Mouse (Mus musculus) lung, embryonic 16.5 days (tissue): ENCODE results near the gene Tjp1. TPM values are rescaled to one million over a fixed set of nuclear protein-coding genes. Genes with fewer than 3 reads are reported as not detected.
A peak's percentile ranks its signal among the peaks of the same experiment; 100 is the strongest.

Experiments used
- ATAC-seq: fragments of 200-750 bp; cut with Nextera tagmentation; 2 replicates; pipeline ENCODE4 v1.8.0; 2017; ENCODE audit warnings: low read depth, mild to moderate bottlenecking, moderate library complexity
- H3K27ac ChIP-seq: fragments of 300-500 bp; sonication (generic); 2 replicates; pipeline ENCODE4 v1.5.1; 2014; ENCODE audit warnings: mild to moderate bottlenecking, control low read depth, low read length
- H3K27me3 ChIP-seq: fragments of 300-500 bp; sonication (generic); 2 replicates; pipeline ENCODE4 v1.6.1; 2014; ENCODE audit warnings: low read depth, low read length, mixed read lengths; ENCODE audit not compliant: control insufficient read depth, insufficient read depth
- H3K36me3 ChIP-seq: fragments of 300-500 bp; sonication (generic); 2 replicates; pipeline ENCODE4 v1.6.1; 2014; ENCODE audit warnings: low read length; ENCODE audit not compliant: control insufficient read depth, insufficient read depth
- H3K4me1 ChIP-seq: fragments of 300-500 bp; sonication (generic); replicated peaks from 2 replicates; pipeline ENCODE4 v1.6.1; 2014; ENCODE audit warnings: low read length, mixed read lengths; ENCODE audit not compliant: control insufficient read depth, insufficient read depth
- H3K4me2 ChIP-seq: fragments of 300-500 bp; sonication (generic); 2 replicates; pipeline ENCODE4 v1.6.1; 2014; ENCODE audit warnings: low read depth, low read length, control low read depth
- H3K4me3 ChIP-seq: fragments of 300-500 bp; sonication (generic); 2 replicates; pipeline ENCODE4 v1.5.1; 2014; ENCODE audit warnings: mild to moderate bottlenecking, low read length, control low read depth
- H3K9ac ChIP-seq: fragments of 300-500 bp; sonication (generic); 2 replicates; pipeline ENCODE4 v1.6.1; 2014; ENCODE audit warnings: low read length, control low read depth
- H3K9me3 ChIP-seq: fragments of 300-500 bp; sonication (generic); 2 replicates; pipeline ENCODE4 v1.6.1; 2016; ENCODE audit warnings: low read length; ENCODE audit not compliant: control insufficient read depth
- WGBS: fragments of 180-500 bp; shearing (Covaris S2); extraction: QIAGEN DNeasy Blood & Tissue Kit; methylation state at CpG from one replicate; pipeline ENCODE4 v1.1.7; 2014; 5-methylcytosine and 5-hydroxymethylcytosine counted together
- polyA plus RNA-seq: library from polyadenylated mRNA; unstranded; fragments of >200 nt; fragmentation: Nextera tagmentation; extraction: Ambion mirVana; gene quantifications from 2 replicates; pipeline ENCODE4 v1.2.1, GENCODE M21; 2015

Tjp1 gene
- polyA plus RNA-seq, 1 experiment from 2014 or later, result 41.1 TPM

GRCm38 (mm10) chr7:65296675-65297589, 230.6 kb downstream of the Tjp1 start:
- Histone ChIP-seq H3K27me3 (no peaks in the 10 kb centered on the region), H3K36me3 (peaks cover 40% of the 10 kb centered on the region), H3K9ac (no peak overlapping the region), H3K4me3 (no peak overlapping the region), H3K4me2 (no peak overlapping the region), H3K4me1 (no peaks in the 10 kb centered on the region), H3K9me3 (no peaks in the 10 kb centered on the region), H3K27ac (no peak overlapping the region)
- no peak for ATAC-seq
- WGBS, result 86% methylated on average over 6 of the region's 6 CpGs

- H3K4me3 ChIP-seq, result no peak overlapping the region
- no peak for ATAC-seq
- H3K27ac ChIP-seq, result no peak overlapping the region
- no peaks in the 10 kb centered on the region for H3K4me1 ChIP-seq
- WGBS, result 59% methylated on average over 16 of the region's 16 CpGs
- H3K4me2 ChIP-seq, result no peak overlapping the region
- no peaks in the 10 kb centered on the region for H3K9me3 ChIP-seq
- no peaks in the 10 kb centered on the region for H3K27me3 ChIP-seq
- no peak overlapping the region for H3K9ac ChIP-seq
- H3K36me3 ChIP-seq, result no peaks in the 10 kb centered on the region
Measured at GRCm38 (mm10) chr7:65282886-65283285, 244.7 kb downstream of the Tjp1 start.

GRCm38 (mm10) chr7:65281960-65282359, 245.6 kb downstream of the Tjp1 start:
- ATAC-seq, result no peak
- 71% methylated on average over 3 of the region's 3 CpGs for WGBS
- no peak overlapping the region for H3K4me3 ChIP-seq

GRCm38 (mm10) chr7:65280944-65281912, 246.4 kb downstream of the Tjp1 start:
- WGBS, result 54% methylated on average over 10 of the region's 10 CpGs
- Histone ChIP-seq H3K4me3 (no peak overlapping the region), H3K9me3 (no peaks in the 10 kb centered on the region), H3K36me3 (no peaks in the 10 kb centered on the region), H3K4me2 (no peak overlapping the region), H3K4me1 (no peaks in the 10 kb centered on the region), H3K9ac (no peak overlapping the region), H3K27me3 (no peaks in the 10 kb centered on the region), H3K27ac (no peak overlapping the region)
- peak; percentile 77 for ATAC-seq

More at GRCm38 (mm10) chr7:65281960-65282359, 245.6 kb downstream of the Tjp1 start:
- no peak overlapping the region for H3K27ac ChIP-seq
- no peak overlapping the region for H3K4me2 ChIP-seq
- H3K9ac ChIP-seq, result no peak overlapping the region
- no peaks in the 10 kb centered on the region for H3K27me3 ChIP-seq
- H3K36me3 ChIP-seq, result no peaks in the 10 kb centered on the region
- no peaks in the 10 kb centered on the region for H3K9me3 ChIP-seq
- no peaks in the 10 kb centered on the region for H3K4me1 ChIP-seq

- Histone ChIP-seq H3K27me3 (no peaks in the 10 kb centered on the region), H3K4me2 (no peak overlapping the region), H3K27ac (no peak overlapping the region), H3K4me3 (no peak overlapping the region), H3K9me3 (no peaks in the 10 kb centered on the region), H3K36me3 (no peaks in the 10 kb centered on the region), H3K9ac (no peak overlapping the region), H3K4me1 (no peaks in the 10 kb centered on the region)
- ATAC-seq, result no peak
- WGBS, result 46% methylated on average over 13 of the region's 13 CpGs
Measured at GRCm38 (mm10) chr7:65279277-65279676, 248.3 kb downstream of the Tjp1 start.

GRCm38 (mm10) chr7:65275761-65276160, 251.8 kb downstream of the Tjp1 start:
- H3K4me1 ChIP-seq, result no peaks in the 10 kb centered on the region
- no peaks in the 10 kb centered on the region for H3K27me3 ChIP-seq
- H3K9me3 ChIP-seq, result no peaks in the 10 kb centered on the region
- no peak overlapping the region for H3K9ac ChIP-seq
- no peaks in the 10 kb centered on the region for H3K36me3 ChIP-seq
- no peak for ATAC-seq
- no peak overlapping the region for H3K4me2 ChIP-seq
- 79% methylated on average over 4 of the region's 4 CpGs for WGBS
- no peak overlapping the region for H3K27ac ChIP-seq
- H3K4me3 ChIP-seq, result no peak overlapping the region

- Histone ChIP-seq H3K4me3 (no peak overlapping the region), H3K27me3 (no peaks in the 10 kb centered on the region), H3K36me3 (no peaks in the 10 kb centered on the region), H3K9ac (no peak overlapping the region), H3K9me3 (no peaks in the 10 kb centered on the region), H3K27ac (no peak overlapping the region), H3K4me1 (no peaks in the 10 kb centered on the region), H3K4me2 (no peak overlapping the region)
- ATAC-seq, result no peak
- whole genome bisulfite sequencing, result 77% methylated on average over 5 of the region's 5 CpGs
Measured at GRCm38 (mm10) chr7:65274216-65274615, 253.4 kb downstream of the Tjp1 start.

GRCm38 (mm10) chr7:65249656-65250055, 277.9 kb downstream of the Tjp1 start:
- Histone ChIP-seq H3K4me2 (no peak overlapping the region), H3K36me3 (no peaks in the 10 kb centered on the region), H3K9ac (no peak overlapping the region), H3K27ac (no peak overlapping the region), H3K4me1 (no peaks in the 10 kb centered on the region), H3K27me3 (no peaks in the 10 kb centered on the region), H3K9me3 (peaks cover 1% of the 10 kb centered on the region; the same call in 1 of the 2 replicates), H3K4me3 (no peak overlapping the region)
- 47% methylated on average over 8 of the region's 8 CpGs for WGBS
- ATAC-seq, result peak; percentile 79
